Mouse (Mus musculus) liver, embryonic 16.5 days (tissue): Measurements from ENCODE around the gene Taar3. TPM values are rescaled to one million over a fixed set of nuclear protein-coding genes. Genes with fewer than 3 reads are reported as not detected.

Source experiments
- ATAC-seq: fragments of 200-750 bp; cut with Nextera tagmentation; 2 replicates; pipeline ENCODE4 v1.8.0; 2017; ENCODE audit warnings: low read depth, mild to moderate bottlenecking, moderate number of reproducible peaks, moderate library complexity
- H3K27ac ChIP-seq: fragments of 300-500 bp; sonication (generic); 2 replicates; pipeline ENCODE4 v1.5.1; 2014; ENCODE audit warnings: mild to moderate bottlenecking, low read length
- H3K27me3 ChIP-seq: fragments of 300-500 bp; sonication (generic); 2 replicates; pipeline ENCODE4 v1.6.1; 2014; ENCODE audit warnings: low read depth, low read length, mixed read lengths; ENCODE audit not compliant: control insufficient read depth, insufficient read depth
- H3K36me3 ChIP-seq: fragments of 300-500 bp; sonication (generic); 2 replicates; pipeline ENCODE4 v1.6.1; 2014; ENCODE audit warnings: mild to moderate bottlenecking; ENCODE audit not compliant: control insufficient read depth, insufficient read depth
- H3K4me1 ChIP-seq: fragments of 300-500 bp; sonication (generic); 2 replicates; pipeline ENCODE4 v1.6.1; 2014; ENCODE audit warnings: low read depth, low read length, mixed read lengths; ENCODE audit not compliant: control insufficient read depth
- H3K4me2 ChIP-seq: fragments of 300-500 bp; sonication (generic); 2 replicates; pipeline ENCODE4 v1.6.1; 2014; ENCODE audit warnings: low read depth, low read length, mixed read lengths
- H3K4me3 ChIP-seq: fragments of 300-500 bp; sonication (generic); 2 replicates; pipeline ENCODE4 v1.5.1; 2014; ENCODE audit warnings: low read depth, mild to moderate bottlenecking, low read length
- H3K9ac ChIP-seq: fragments of 300-500 bp; sonication (generic); 2 replicates; pipeline ENCODE4 v1.6.1; 2014; ENCODE audit warnings: low read depth, low read length
- H3K9me3 ChIP-seq: fragments of 300-500 bp; sonication (generic); replicated peaks from 2 replicates; pipeline ENCODE4 v1.6.1; 2016; ENCODE audit warnings: low read length; ENCODE audit not compliant: control insufficient read depth
- WGBS: fragments of 180-500 bp; shearing (Covaris S2); extraction: QIAGEN DNeasy Blood & Tissue Kit; methylation state at CpG from one replicate; pipeline ENCODE4 v1.1.7; 2014; ENCODE audit not compliant: insufficient replicate concordance; 5-methylcytosine and 5-hydroxymethylcytosine counted together
- polyA plus RNA-seq: library from polyadenylated mRNA; unstranded; fragments of >200 nt; fragmentation: Nextera tagmentation; extraction: Ambion mirVana; gene quantifications from 2 replicates; pipeline ENCODE4 v1.2.1, GENCODE M21; 2015

The Taar3 gene
- polyA plus RNA-seq, 1 experiment from 2014 or later = not detected

DNA sequence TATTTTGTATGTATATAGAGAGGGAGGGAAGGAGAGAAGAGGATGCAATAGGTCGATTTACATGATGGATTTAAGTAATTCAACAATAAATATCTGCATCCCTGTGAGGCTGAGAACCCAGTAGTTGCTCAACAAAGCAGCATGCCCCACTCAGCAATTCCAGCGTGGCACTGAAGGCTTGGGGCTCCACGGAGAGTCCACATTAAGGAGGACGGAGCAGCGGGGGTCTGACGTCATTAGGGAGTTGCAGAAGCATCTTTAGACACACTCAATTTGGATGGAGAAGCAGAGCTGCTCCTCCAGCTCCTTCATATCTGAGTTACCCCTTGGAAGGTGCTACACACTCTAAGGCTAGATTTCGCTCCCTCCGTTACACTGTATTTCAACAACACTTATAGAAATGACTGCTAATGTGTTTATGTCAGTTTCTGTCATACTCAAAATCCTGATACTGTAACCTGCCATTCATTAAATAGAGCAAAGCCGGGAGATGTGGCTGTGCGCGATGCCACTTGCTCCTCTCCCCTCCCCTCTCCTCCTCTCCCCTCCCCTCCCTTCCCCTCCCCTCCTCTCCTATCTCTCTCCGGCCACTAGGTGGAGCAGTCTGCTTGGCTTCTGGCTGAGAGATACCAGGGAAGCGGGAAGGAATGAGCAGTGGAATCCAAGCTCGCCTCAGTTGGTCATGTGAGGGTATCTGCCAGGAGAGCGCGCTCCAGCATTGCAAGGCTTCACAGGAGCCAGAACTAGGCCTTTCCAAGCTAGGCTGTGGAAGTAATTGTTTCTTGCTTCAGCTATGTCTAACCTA, 29.7 kb downstream of the Taar3 start:
- Histone ChIP-seq H3K9me3 (no peaks in the 10 kb centered on the region), H3K9ac (no peak overlapping the region), H3K4me1 (no peaks in the 10 kb centered on the region), H3K36me3 (no peaks in the 10 kb centered on the region), H3K27ac (no peak overlapping the region), H3K4me3 (no peak overlapping the region), H3K4me2 (no peak overlapping the region), H3K27me3 (no peaks in the 10 kb centered on the region)
- peak; percentile 41 for ATAC-seq
- WGBS = 34% methylated on average over 16 of the region's 16 CpGs

DNA sequence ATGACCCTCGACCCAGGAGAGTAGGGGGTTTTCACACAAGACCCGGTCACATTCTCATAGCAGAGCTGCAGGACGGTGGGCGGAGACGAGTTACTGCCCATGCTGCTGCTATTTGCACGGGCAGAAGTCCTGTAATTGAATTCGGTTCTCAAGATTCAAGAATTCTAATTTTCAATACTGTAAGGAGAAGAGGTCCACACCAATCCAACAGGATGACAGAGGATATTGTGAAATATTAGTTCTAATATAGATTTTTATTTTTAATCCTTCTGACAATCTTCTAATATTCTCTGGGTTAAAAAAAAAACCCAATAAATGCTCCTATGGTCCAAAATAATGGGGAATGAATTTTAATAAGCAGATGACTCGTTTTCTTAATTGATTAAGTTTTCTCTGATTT, 36.2 kb downstream of the Taar3 start, which contains the start of gene Taar6:
Gene Taar6, minus strand, starts transcription at position 101 of the 400 bp plus-strand sequence.
- H3K4me1 ChIP-seq = no peaks in the 10 kb centered on the region
- WGBS = 52% methylated on average over 8 of the region's 8 CpGs
- ATAC-seq = no peak

DNA sequence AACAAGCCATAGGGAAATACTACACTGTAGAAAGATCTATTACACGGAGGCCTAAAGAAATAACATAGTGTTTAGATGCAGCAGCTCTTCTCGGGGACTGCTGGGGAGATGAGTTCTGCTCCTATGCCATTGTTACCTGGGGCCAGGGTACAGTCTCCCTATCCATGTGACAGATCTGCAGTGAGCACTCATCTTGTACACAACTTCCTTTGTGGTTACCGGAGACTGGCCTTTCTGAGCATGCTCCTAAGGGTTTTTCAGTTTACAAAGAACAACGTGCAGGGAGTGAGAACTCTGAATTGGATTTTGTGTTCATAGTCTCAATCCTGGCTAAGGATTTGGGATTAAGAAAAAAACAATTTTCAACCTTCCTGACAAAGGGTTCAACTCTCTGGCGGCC, 37.1 kb downstream of the Taar3 start:
- no peaks in the 10 kb centered on the region for H3K9me3 ChIP-seq
- H3K36me3 ChIP-seq = no peaks in the 10 kb centered on the region
- H3K27me3 ChIP-seq = no peaks in the 10 kb centered on the region
- no peak overlapping the region for H3K27ac ChIP-seq
- no peak overlapping the region for H3K4me3 ChIP-seq
- no peaks in the 10 kb centered on the region for H3K4me1 ChIP-seq
- H3K4me2 ChIP-seq = no peak overlapping the region
- no peak for ATAC-seq
- no peak overlapping the region for H3K9ac ChIP-seq
- WGBS = 34% methylated on average over 5 of the region's 5 CpGs

More for the DNA sequence above, 36.2 kb downstream of the Taar3 start, which contains the start of gene Taar6:
- Histone ChIP-seq H3K36me3 (no peaks in the 10 kb centered on the region), H3K27me3 (no peaks in the 10 kb centered on the region), H3K27ac (no peak within 1 kb of the TSS), H3K9ac (no peak within 1 kb of the TSS), H3K4me3 (no peak within 1 kb of the TSS), H3K9me3 (no peaks in the 10 kb centered on the region), H3K4me2 (no peak within 1 kb of the TSS)

DNA sequence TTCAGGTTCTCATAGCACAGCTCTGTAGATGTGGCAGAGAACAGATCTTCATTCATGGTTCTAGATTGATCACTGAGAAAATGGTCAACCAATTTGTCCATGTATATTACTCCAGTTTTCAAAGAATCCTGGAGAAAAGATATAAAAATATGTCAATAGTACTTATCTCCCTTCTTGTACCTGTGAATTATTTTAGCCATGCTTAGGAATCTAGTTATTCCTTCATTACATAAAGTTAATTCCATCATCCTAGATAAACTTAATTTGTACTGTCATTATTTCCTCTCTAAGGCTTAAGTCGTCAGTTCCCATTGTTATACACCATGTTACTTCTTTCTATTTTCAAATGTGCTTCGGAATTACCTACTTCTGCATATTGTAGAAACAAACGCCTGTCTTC, 44.0 kb downstream of the Taar3 start, which contains the start of gene Taar7a:
Gene Taar7a, minus strand, starts transcription at position 101 of the 400 bp plus-strand sequence.
- 71% methylated on average over 3 of the region's 3 CpGs for WGBS

DNA sequence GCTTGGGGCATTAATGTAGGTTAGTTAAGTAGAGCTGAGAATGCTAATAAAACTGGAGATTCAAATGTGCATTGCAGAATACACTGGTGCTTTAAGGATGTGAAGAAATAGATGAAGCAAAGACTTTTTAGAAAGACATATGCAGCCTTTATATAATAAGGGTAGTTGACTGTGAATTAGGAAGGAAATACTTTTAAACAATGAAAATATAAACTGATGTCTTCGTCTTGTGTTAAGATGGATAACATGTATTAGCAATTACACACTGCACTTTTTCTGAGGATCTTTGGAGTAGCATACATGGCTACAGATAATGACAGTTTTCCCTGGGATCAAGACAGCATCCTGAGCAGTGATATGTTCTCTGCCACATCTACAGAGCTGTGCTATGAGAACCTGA, 50.3 kb downstream of the Taar3 start, which contains the start of gene Taar7b:
Gene Taar7b, plus strand, starts transcription at position 301 of the 400 bp plus-strand sequence.
- no peak within 1 kb of the TSS for H3K4me3 ChIP-seq
- no peak for ATAC-seq
- no peaks in the 10 kb centered on the region for H3K4me1 ChIP-seq
- H3K27me3 ChIP-seq = no peaks in the 10 kb centered on the region
- H3K4me2 ChIP-seq = no peak within 1 kb of the TSS
- no peaks in the 10 kb centered on the region for H3K36me3 ChIP-seq
- H3K9ac ChIP-seq = no peak within 1 kb of the TSS
- WGBS = 68% methylated on average over 1 of the region's 1 CpGs
- no peak within 1 kb of the TSS for H3K27ac ChIP-seq
- H3K9me3 ChIP-seq = no peaks in the 10 kb centered on the region

More for the DNA sequence above, 44.0 kb downstream of the Taar3 start, which contains the start of gene Taar7a:
- H3K4me2 ChIP-seq = no peak within 1 kb of the TSS
- H3K27me3 ChIP-seq = no peaks in the 10 kb centered on the region
- H3K9ac ChIP-seq = no peak within 1 kb of the TSS
- ATAC-seq = no peak
- no peaks in the 10 kb centered on the region for H3K9me3 ChIP-seq
- H3K4me3 ChIP-seq = no peak within 1 kb of the TSS
- no peaks in the 10 kb centered on the region for H3K4me1 ChIP-seq
- no peaks in the 10 kb centered on the region for H3K36me3 ChIP-seq
- no peak within 1 kb of the TSS for H3K27ac ChIP-seq

Other genes starting within 250 kb of the Taar3 start
- 102 and 122 TPM in 2 replicates for gene Rps12, start 162.3 kb upstream of the Taar3 start, polyA plus RNA-seq
- gene Slc18b1, start 152.6 kb upstream of the Taar3 start, polyA plus RNA-seq = 1.7 and 1.9 TPM in 2 replicates
- 8.3 and 12.2 TPM in 2 replicates for gene Vnn3, start 98.1 kb upstream of the Taar3 start, polyA plus RNA-seq
- 2.2 and 2.8 TPM in 2 replicates for gene Vnn1, start 54.9 kb upstream of the Taar3 start, polyA plus RNA-seq
- gene Taar1, start 29.2 kb upstream of the Taar3 start, polyA plus RNA-seq = not detected in 2 replicates
- not detected in 2 replicates for gene Taar2, start 11.0 kb upstream of the Taar3 start, polyA plus RNA-seq
- gene Taar4, start 10.9 kb downstream of the Taar3 start, polyA plus RNA-seq = not detected in 2 replicates
- gene Taar5, start 21.1 kb downstream of the Taar3 start, polyA plus RNA-seq = not detected in 2 replicates
- gene Taar6, start 36.1 kb downstream of the Taar3 start, polyA plus RNA-seq = not detected in 2 replicates
- gene Taar7a, start 43.9 kb downstream of the Taar3 start, polyA plus RNA-seq = not detected in 2 replicates
- not detected in 2 replicates for gene Taar7b, start 50.4 kb downstream of the Taar3 start, polyA plus RNA-seq
- not detected in 2 replicates for gene Taar7d, start 77.7 kb downstream of the Taar3 start, polyA plus RNA-seq
- not detected in 2 replicates for gene Taar7e, start 88.1 kb downstream of the Taar3 start, polyA plus RNA-seq
- gene Taar7f, start 100.0 kb downstream of the Taar3 start, polyA plus RNA-seq = not detected in 2 replicates
- gene Taar8a, start 126.9 kb downstream of the Taar3 start, polyA plus RNA-seq = not detected in 2 replicates
- gene Taar8b, start 142.7 kb downstream of the Taar3 start, polyA plus RNA-seq = not detected in 2 replicates
- gene Taar8c, start 152.4 kb downstream of the Taar3 start, polyA plus RNA-seq = not detected in 2 replicates
- not detected in 2 replicates for gene Taar9, start 160.0 kb downstream of the Taar3 start, polyA plus RNA-seq
- 25.9 and 26.8 TPM in 2 replicates for gene Stx7, start 199.7 kb downstream of the Taar3 start, polyA plus RNA-seq